10 mouse cellular contexts compared by ENCODE assay signal in the genomic region with DNA sequence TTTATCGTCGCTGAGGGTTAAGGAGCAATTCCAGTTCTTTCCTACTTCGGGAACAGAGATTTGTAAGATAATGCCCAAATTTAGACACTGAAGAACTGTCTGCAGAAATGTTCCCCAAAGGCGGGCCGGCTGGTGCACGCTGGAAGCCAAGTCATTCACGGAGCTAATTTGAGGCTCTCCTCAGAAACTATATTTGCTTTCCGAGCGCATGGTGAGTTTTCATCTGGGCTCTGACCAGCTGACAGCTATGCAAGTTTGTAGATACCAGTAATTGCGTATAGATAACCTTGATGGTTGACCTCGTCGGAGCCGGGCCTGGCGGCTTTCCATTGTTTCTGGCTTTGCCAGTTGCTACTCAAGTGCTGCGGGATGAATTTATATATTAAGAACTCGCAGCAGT.
DNase-seq lines count a peak whose midpoint lies in the region; ATAC-seq and TF ChIP-seq lines count a peak whose summit lies in the region.
"Had no signal": no experiment of that assay in that cellular context is flagged by ENCODE, and none has a peak within 500 bp of the region (broad histone marks: within the 10 kb centered on the region; RNA-seq: fewer than 3 reads in every experiment).

No protein-coding gene starts in this region.

- H3K36me3 ChIP-seq in neural tube, embryonic 11.5 days (ENCODE audit: control insufficient read depth, insufficient read depth, low read length): no peaks in the 10 kb centered on the region
- H3K36me3 ChIP-seq in heart, embryonic 16.5 days (ENCODE audit: control insufficient read depth, insufficient read depth): no peaks in the 10 kb centered on the region
- H3K36me3 ChIP-seq in stomach, embryonic 15.5 days: no peaks in the 10 kb centered on the region
- H3K36me3 ChIP-seq in forebrain, postnatal 0 days (ENCODE audit: insufficient read depth): no peaks in the 10 kb centered on the region
- H3K36me3 ChIP-seq: limb, embryonic 13.5 days had no signal

- H3K9ac ChIP-seq in neural tube, embryonic 11.5 days (ENCODE audit: low read length): no peak overlapping the region
- H3K9ac ChIP-seq in heart, embryonic 16.5 days (ENCODE audit: low read length): peak overlapping the region; percentile 71
- no peak overlapping the region for H3K9ac ChIP-seq in stomach, embryonic 15.5 days
- no peak overlapping the region for H3K9ac ChIP-seq in forebrain, postnatal 0 days
- H3K9ac ChIP-seq: limb, embryonic 13.5 days had no signal

- peak overlapping the region; percentile 14; the same call in 1 of the 2 replicates for H3K4me2 ChIP-seq in neural tube, embryonic 11.5 days (ENCODE audit: low read depth)
- peak overlapping the region; percentile 75 for H3K4me2 ChIP-seq in heart, embryonic 16.5 days (ENCODE audit: low read depth, low read length)
- peak overlapping the region; percentile 52 for H3K4me2 ChIP-seq in stomach, embryonic 15.5 days
- H3K4me2 ChIP-seq in forebrain, postnatal 0 days (ENCODE audit: low read depth): no peak overlapping the region
- H3K4me2 ChIP-seq: limb, embryonic 13.5 days had no signal

- no peak overlapping the region for H3K27ac ChIP-seq in neural tube, embryonic 11.5 days (ENCODE audit: low read depth, low read length)
- H3K27ac ChIP-seq in heart, embryonic 16.5 days (ENCODE audit: low read length): peak overlapping the region; percentile 91
- H3K27ac ChIP-seq in stomach, embryonic 15.5 days: no peak overlapping the region
- no peak overlapping the region for H3K27ac ChIP-seq in forebrain, postnatal 0 days (ENCODE audit: low read depth, low read length)
- H3K27ac ChIP-seq: limb, embryonic 13.5 days had no signal

- H3K9me3 ChIP-seq in neural tube, embryonic 11.5 days (ENCODE audit: control insufficient read depth, low read length): no peaks in the 10 kb centered on the region
- H3K9me3 ChIP-seq in heart, embryonic 16.5 days (replicated peaks; ENCODE audit: control insufficient read depth, low read length): no peaks in the 10 kb centered on the region
- no peaks in the 10 kb centered on the region for H3K9me3 ChIP-seq in stomach, embryonic 15.5 days
- H3K9me3 ChIP-seq in forebrain, postnatal 0 days (ENCODE audit: low read length): no peaks in the 10 kb centered on the region
- H3K9me3 ChIP-seq: limb, embryonic 13.5 days had no signal

- TF ChIP-seq CTCF in forebrain, postnatal 0 days (IDR thresholded peaks at IDR 0.05; ENCODE audit: low read depth): no peak

- ATAC-seq in neural tube, embryonic 11.5 days (ENCODE audit: insufficient read depth, low FRiP score, low TSS enrichment): no peak
- peak; percentile 89 for ATAC-seq in heart, embryonic 16.5 days (replicated peaks; ENCODE audit: extremely low read depth, insufficient read depth, low FRiP score)
- ATAC-seq in stomach, embryonic 15.5 days (ENCODE audit: insufficient read depth, low FRiP score, low read depth): no peak
- ATAC-seq in forebrain, postnatal 0 days: no peak

- no peaks in the 10 kb centered on the region for H3K4me1 ChIP-seq in neural tube, embryonic 11.5 days (ENCODE audit: control insufficient read depth, insufficient read depth, low read length)
- peaks cover 28% of the 10 kb centered on the region for H3K4me1 ChIP-seq in heart, embryonic 16.5 days (ENCODE audit: control insufficient read depth, insufficient read depth, low read length)
- peaks cover 11% of the 10 kb centered on the region; the same call in 1 of the 2 replicates for H3K4me1 ChIP-seq in stomach, embryonic 15.5 days
- no peaks in the 10 kb centered on the region for H3K4me1 ChIP-seq in forebrain, postnatal 0 days (ENCODE audit: insufficient read depth)

- no peak for DNase-seq in neural tube, embryonic 11.5 days (ENCODE audit: low spot score)
- no peak for DNase-seq in neural tube, embryonic 10.5 days (ENCODE audit: extremely low spot score, low spot score)
- peak; percentile 59 for DNase-seq in kidney, postnatal 10 days
- DNase-seq in c-Kit-positive CD71-positive TER-119-positive erythroid progenitor cells, embryonic 14.5 days (ENCODE audit: low spot score): no peak
- no peak for DNase-seq in forebrain, postnatal 0 days
- DNase-seq in gastrocnemius, postnatal 25 days: no peak

- 62% methylated on average over 16 of the region's 16 CpGs for WGBS in neural tube, embryonic 11.5 days
- 7% methylated on average over 16 of the region's 16 CpGs for WGBS in heart, embryonic 16.5 days
- 27% methylated on average over 16 of the region's 16 CpGs for WGBS in stomach, embryonic 15.5 days
- WGBS in forebrain, postnatal 0 days: 63% methylated on average over 16 of the region's 16 CpGs

- H3K4me3 ChIP-seq in neural tube, embryonic 11.5 days (ENCODE audit: low read depth, low read length): no peak overlapping the region
- H3K4me3 ChIP-seq in heart, embryonic 16.5 days (ENCODE audit: low read length): peak overlapping the region; percentile 47
- H3K4me3 ChIP-seq in stomach, embryonic 15.5 days (replicated peaks): peak overlapping the region; percentile 19; the same call in 1 of the 2 replicates
- no peak overlapping the region for H3K4me3 ChIP-seq in forebrain, postnatal 0 days (ENCODE audit: low read depth, low read length)
- H3K4me3 ChIP-seq: erythroblast, embryonic 14.5 days; limb, embryonic 13.5 days had no signal

- no peaks in the 10 kb centered on the region for H3K27me3 ChIP-seq in neural tube, embryonic 11.5 days (ENCODE audit: control insufficient read depth, insufficient read depth, low read length)
- H3K27me3 ChIP-seq in heart, embryonic 16.5 days (ENCODE audit: control insufficient read depth, insufficient read depth, low read length): no peaks in the 10 kb centered on the region; the same call in none of the 2 replicates
- H3K27me3 ChIP-seq in stomach, embryonic 15.5 days (replicated peaks): peaks cover 5% of the 10 kb centered on the region; the same call in 1 of the 2 replicates
- no peaks in the 10 kb centered on the region for H3K27me3 ChIP-seq in forebrain, postnatal 0 days (ENCODE audit: insufficient read depth, low read length)

Comparison
In these comparisons a context has a peak if more than half of its experiments do, and no peak if none do; other contexts are left out.
1. H3K4me3 ChIP-seq: peak in heart, embryonic 16.5 days (single experiment) and stomach, embryonic 15.5 days (single experiment); none in neural tube, embryonic 11.5 days (single experiment) and forebrain, postnatal 0 days (single experiment).